Mouse (Mus musculus) urinary bladder, postnatal 25 days (tissue): ENCODE measurements around the gene Ccdc40.

Experiments
- DNase-seq: peaks from one replicate; pipeline ENCODE4 v3.0.0; 2022; ENCODE audit warnings: low spot score

Ccdc40 gene

DNA sequence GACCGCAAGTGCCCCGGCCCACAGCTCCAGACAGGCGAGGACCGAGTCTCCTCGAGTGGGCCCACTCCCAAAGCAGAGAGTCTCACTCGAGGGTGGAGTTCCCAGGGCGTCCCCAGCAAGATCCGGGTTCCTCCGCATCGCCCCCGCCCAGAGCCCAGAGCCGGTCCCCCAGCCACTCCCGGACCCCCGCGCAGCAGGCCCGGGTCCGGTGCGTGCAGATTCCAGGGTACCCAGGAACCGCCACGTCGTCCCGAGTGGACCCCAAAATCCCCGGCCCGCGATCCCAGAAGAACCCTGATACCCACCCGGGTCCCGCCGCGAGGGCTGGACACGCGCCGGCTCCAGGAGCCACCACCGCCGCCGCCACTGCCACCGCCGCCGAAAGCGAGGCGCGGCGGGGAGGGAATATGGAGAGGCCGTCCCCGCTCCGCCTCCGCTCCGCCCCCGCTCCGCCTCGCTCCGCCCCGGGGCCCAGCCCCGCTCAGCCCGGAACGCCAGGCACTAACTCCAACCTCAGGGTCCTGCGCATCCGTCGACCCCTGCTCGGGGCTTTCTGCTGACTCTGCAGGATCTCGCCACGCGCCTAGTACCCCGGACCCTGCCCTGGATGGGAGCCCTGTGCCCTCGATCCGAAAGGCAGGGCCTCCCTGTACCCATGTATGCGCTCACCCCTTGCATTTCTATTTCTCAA lies at the start of gene Ccdc40, which contains the start of gene Tbc1d16:
Gene Ccdc40 (plus strand): TSS at position 482 of the 691 bp plus-strand sequence.
Gene Tbc1d16 (minus strand): TSS at position 409 of the 691 bp plus-strand sequence.
- peak; percentile 76 for DNase-seq

DNA sequence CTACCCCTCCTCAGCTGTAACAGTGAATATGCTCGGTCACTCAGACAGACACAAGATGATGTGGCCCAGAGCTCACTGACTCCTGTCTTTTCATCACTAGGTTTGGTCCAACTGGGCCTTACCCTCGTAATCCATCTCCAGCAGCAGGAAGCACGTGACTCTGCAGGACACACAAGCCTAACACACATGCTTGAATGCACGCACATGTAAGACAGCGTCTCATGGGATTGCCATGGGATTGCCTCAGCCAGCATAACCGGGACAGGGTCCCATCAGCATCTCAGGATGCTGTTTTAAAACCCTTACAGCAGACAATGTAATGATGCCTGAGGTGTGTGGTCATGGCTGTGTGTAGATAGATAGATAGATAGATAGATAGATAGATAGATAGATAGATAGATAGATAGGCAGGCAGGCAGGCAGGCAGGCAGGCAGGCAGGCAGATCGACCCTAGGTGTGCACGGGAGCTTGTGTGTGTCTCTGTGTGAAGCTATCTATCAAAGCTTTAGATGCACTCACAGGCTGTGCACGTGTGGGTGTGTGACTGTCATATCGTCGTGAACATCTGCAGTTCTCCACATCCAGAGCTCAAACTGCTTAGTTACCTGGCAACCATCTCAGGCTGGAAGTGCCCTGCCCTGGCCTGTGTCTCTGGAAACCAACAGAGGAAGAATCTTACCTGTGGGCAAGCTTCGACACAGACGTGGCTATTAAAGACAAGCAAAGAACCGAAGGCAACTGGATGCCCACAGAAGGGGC lies 47.4 kb upstream of the Ccdc40 start:
- DNase-seq = no peak

DNA sequence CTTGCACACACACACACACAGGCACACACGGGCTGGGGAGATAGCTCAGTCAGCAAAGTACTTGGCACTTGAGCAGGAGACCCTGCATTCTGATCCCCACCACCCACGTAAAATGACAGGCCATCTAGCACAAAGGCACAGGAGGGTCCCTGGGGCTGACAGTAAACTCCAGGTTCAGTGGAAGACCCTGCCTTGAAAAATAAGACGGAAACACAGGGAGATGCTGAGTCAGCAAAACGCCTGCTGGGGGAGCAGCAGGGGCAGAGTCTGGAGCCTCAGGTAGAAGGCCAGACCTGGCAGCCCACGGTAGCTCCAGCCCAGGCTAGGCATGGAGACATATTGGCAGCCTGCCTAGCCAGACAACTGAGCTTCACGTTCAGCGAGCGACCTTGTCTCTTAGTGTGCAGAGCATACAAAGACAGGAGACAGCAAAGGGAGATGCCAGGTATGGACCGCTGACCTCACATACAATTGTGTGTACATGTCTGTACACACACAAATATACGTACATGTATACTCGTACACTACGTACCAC lies 46.4 kb upstream of the Ccdc40 start:
- DNase-seq = no peak

DNA sequence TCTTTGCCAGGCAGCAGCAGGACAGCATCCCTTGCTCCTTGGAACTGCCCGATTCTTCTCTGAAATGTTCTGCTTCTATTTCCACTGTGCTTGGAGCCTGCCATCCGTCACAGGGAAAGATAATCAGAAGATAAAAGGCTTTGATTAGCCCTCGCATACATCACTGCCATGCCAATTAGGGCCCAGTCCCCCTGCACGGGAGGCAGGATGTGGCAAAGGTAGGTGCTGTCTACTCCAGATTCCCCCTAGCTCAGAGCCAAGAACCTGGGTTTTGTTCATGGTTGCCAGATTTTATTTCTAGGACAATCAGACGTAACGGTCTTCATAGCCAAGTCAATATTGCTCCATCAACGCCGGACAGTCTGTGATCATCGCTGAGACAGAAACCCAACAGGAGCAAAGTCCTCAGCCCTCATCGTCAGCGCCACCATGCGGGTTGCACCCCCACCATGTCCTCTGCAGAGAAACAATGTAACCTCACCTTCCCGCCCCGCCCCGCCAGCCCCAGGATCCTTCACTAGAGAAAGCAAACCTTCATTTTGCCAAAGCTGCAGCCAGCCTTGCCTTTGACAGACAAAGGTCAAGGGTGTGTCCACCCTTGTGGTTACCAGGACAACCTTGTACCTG lies 44.6 kb upstream of the Ccdc40 start:
- DNase-seq = no peak

DNA sequence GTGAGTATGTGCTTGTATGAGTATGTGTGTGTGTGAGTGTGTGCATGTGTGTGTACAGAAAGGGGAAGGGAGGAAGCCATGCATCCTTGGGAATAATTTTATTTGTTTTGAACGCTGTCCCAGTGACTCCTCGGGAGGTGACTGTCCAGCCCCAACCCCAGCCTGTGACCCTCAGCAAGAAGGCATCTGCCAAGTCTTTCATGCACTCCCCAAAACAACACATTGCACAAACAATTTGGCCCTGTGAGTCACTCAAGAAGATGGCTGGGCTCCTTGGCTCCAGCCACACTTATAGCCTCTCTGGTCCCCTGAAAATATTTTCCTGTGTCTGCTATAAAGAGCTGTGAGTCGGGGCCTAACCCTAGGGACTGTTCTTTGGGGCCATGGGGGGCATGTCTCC lies 42.0 kb upstream of the Ccdc40 start:
- DNase-seq = no peak

DNA sequence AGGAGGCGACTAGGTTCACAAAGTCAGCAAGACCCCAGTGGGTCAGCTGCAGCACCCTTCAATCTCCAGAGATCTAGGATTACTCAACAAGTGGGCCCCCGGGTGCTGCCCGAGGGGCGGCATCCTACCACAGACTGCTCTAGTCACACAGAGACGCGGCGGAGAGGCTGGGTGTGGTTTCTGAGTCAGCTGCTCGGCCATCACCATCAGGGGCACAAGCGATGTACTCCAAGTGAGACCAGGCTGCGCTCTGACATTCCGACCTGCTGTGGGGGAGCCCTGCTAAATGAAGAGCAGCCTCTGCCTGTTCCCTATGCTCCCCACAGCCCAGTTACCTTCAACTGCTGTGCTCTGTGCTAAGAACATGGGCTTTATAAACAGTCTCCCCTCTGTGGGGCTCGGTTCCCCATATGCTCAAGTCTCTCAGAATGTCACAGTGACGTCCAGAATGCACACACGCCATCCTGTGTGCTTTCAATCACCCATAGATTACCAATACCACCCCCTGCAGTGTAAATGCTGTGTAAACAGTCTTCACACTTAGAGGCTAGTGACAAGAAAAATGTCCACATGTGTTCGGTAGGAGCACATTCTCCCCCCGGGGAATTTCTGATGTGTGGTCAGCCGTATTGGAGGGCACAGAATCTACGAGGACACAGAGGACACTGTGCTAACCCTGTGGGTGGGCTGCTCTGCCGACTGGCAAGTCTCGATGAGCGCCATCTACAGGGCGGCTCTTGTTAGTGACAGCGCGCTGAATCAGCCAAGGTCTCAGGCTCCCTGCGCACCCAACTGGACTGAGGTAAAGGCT lies 41.2 kb upstream of the Ccdc40 start:
- peak; percentile 57 for DNase-seq

DNA sequence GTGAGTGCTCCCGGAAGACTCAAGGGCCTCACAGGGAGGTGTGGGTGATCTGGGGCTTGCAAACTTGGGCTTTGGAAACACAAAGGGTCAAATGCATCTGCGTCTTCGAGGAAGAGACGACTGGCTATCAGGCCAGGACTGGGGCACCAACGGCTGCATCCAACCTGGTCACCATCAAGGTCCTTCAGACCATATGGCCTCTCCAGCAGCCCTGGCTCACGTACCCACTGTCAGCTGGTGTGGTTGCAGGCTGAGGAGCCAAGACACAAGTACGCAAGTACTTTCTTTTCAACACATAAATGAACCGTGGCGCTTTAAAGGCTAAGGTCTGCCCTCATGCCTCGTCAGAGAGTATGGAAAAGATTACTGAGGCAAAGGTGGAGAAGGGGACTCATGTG lies 40.6 kb upstream of the Ccdc40 start:
- DNase-seq = no peak

DNA sequence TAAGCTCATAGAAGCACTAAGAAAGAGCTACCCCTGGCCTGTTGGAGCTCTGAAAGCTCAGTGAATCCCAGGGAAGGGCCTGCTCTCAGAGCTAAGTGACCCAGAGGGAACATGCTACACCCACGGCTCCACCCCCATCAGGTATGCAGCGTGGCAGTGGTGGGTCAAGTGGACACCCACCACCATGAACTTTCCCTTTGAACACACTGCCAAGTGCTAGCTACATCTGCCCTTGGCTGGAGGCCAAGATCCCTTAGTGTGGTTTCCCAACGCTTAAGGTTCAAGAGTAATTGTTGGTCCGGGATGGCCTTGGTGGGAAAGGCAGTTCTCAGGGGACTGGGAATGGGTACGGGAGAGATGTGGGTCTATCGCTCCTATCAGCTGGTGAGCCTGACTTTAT lies 40.0 kb upstream of the Ccdc40 start:
- no peak for DNase-seq

DNA sequence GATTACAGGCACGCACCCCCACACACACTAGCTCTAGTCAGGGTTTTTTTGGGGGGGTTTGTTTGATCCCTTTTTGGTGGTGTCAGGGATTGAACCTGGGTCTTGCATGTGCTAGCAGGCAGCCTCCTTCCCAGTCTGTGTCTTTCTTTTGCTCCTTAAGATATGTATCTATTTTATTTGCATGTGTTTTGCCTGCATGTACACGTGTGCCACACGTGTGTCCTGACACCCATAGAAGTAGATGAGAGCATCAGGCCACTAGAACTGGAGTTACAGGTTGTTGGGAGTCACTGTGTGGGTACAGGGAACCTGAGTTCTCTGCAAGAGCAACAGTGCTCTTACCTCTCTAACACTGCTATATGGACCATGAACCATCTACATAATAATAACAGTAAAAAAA lies 39.1 kb upstream of the Ccdc40 start:
- DNase-seq = no peak

DNA sequence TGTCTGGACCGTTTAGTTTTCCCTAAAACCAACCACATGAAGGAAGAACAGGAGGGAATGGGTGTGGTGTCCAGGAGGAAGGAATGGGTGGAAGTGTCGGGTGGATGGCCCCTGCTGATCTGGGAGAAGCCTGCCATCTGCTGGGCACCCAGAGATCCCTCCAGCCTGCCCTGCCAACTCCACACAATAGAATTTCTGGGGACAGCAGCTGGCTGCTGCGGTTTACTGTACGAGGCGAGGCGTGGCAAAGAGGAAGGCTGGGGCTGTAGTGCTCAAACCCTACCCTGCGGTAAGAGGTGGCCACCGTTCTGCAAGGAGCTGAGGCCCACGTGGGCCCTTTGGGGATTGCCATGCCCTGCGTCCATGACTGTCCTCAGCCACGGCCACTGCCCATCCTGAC lies 37.9 kb upstream of the Ccdc40 start:
- DNase-seq = peak; percentile 52

DNA sequence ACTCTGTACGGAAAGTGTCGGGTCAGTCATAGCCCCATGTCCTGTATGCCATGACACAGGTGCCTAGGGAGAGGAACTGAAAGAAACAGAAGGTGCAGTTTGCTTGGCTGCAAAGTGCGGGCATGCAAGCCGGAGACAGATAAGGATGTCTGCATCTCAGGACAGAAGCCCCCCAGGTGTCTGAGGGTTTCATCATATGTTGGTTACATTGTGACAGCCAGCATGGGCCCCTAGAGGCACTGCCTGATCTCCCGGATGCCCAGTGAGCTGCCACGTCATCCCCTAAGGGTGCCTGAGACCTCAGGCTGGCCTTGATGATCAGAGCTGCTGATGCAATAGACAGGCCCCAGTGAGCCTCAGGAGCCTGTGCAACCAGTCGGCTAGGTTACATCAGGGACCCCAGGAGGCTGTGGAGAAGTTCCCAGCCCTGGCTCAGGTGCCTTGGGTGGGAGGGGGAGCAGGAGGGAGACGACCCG lies 36.7 kb upstream of the Ccdc40 start:
- no peak for DNase-seq

DNA sequence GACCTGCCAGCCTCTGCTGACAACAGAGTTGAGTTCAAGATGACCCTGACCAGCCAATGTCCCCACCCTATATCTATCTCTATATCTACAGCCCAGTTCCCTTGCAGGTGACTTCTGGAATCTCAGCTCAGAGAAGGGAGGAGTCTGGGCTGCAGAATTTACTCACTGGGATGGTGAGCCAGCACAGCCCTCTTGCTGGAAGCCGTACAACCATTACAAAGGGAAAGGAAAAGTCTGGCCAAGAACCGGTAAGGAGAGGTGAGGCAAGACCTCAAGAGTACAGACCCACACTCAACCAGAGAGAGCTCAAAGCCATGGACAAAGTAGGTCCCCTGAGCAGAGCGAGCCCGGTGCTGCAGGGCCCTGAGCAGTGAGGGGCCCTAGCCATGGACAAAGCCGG lies 36.2 kb upstream of the Ccdc40 start:
- DNase-seq = no peak

DNA sequence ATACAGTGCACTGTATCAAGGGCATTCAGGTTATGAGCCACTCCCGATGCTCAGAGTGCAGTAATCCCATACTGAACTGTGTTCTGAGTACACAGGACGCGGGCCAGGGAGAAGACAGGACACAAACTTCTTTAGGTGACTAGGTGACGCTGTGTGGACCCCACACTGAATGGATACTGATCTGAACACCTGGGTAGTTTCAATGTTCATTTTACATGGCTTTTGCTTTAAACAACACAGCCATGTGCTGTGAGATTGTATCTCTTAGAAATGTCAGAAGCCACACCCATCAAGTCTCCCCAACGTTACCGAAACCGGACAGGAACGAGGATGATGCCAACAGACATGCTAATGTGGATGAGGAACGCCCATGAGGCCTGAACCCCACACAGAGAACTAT lies 35.8 kb upstream of the Ccdc40 start:
- no peak for DNase-seq

DNA sequence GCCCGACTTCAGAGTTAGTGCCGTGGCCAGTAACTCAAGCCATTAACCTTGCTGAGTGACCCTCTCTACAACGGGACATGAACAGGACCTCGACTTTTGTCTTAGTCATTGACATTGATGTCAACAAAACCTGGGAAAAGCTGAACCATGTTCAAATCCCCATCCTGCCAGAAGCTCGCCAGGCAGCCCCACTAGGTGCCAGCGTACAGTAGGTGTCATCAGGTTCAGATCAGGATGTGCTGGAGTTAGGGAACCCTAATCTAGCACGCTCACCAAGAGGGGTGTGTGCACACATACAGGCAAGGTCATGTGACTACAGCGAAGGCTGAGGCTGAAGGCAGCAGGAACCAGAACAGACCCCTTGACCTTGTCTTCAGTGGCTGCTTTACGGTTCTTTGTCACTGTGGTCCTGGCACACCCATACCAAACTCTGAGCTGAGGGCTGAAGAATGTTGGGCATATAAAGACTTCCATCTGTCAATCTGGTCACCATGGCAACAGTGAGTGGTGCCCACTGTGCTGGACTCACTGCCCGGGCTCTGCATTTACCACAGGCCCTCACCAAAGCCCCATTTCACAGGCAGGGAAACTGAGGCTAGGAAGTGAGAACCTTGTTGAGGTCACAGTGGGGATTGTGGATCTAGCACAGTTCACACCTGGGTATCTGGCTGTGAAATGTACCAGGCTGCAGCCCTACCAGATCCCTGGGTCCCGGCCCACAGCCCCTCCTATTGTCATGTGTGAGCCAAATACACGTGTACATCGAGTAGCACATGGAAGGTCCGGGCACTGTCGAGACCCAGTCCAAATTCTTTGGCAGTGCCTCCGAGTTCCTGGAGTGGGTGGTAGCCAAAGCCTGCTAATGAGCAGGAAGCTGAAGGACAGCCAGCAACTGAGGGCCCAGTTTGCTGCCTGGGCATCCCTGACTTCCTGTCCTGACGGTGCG lies 30.5 kb upstream of the Ccdc40 start:
- no peak for DNase-seq

DNA sequence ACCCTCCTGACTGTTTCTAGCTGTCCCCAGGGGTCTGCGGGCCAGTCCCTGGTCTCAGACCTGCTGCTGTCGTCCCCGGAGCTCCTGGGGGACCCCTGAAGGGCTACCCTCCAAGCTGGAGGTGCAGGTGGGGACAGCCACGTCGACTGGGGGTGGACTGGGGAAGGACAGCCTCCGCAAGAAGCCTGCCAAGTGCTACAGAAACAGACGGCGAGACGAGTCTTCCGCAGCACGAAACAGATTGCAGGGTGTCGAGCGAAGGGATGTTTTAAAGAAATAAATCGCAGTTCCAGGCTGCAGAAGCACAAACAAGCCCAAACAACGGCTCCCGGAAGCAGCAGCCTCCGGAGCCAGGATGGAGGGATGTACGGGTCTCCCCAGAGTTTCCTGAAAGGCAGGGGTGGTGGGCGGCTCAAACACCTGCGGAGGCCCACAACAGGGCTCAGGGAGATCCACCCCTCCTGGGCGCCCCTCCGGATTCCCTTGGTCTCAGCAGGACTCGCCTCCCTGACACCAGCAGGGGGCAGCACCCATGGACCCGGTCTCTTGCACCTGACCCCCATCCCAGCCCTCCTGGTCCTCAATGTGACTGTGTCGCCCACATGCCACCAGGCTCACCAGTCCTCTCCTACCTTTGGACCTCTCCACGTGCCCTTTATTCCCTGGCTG lies 29.7 kb upstream of the Ccdc40 start:
- DNase-seq = no peak

DNA sequence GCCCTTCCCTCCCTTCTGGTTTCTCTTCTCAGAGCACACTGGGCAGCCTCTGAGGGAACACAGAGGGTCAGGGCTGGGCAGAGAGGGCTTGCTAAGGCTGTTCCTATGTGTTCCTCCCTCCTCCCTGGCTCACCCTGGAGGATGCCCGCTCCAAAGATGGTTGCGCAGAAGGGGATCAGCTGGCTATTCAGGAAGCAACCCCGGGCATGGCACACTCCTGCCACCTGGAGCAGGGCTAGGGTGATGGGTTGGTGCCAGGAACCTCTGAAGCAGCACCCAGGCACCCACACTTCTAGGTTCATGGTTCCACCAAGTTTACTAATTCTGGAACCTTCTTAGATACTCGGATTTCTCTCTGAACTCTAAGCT lies 29.2 kb upstream of the Ccdc40 start:
- DNase-seq = no peak

DNA sequence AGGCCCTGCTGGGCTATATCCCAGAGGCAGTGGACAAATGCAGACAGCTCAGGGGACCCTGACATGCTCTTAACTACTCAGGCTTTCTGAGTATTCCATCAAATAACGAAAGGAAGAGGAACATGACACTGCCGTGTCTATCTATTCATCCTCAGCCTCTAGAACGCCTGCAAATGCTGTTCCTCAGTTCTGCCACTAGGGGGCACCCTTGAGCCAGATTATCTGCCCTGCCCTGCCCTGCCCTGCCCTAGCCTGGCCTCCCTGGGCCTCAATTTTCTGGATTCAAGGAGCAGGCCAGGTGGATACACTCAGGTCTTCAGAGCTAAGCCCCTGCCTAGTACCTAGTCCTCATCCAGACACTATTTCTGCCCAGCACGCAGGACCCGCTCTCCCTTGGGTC lies 24.9 kb upstream of the Ccdc40 start:
- peak; percentile 51 for DNase-seq

DNA sequence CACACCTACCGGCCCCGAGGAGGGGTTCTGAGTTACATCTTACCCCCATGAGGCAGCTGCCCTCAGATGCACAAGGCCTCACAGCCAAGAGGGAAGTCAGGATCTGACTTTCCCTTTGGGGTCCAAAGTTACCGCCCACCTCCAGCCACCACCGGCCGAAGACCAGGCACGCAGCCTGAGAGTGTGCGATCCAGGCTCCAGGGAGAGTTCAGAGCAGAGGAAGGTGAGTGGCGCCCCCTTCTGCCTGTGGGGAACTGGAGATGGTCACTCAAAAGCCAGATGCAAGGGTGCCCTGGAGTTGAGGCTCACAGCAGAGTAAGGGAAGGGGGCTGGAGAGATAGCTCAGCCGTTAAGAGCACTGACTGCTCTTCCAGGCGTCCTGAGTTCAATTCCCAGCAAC lies 22.6 kb upstream of the Ccdc40 start:
- DNase-seq = no peak

DNA sequence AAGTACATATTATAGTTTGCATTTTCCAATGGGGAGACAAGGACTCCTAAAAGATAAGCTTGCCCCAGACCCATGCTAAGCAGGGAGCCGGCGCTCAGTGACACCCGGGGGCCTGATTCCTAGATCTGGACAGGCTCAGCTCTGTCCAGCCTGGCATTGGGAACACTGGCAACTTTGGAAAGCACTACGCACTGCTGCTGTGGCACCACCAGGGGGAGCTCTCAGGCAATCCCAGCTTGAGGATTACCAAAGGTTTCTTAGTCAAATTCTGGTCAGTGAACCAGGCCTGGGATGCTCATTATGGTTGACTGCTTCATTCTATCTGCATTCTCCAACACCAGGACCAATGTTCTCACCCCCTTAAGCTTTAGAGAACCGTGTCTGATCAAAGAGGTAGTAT lies 21.8 kb upstream of the Ccdc40 start:
- peak; percentile 75 for DNase-seq

DNA sequence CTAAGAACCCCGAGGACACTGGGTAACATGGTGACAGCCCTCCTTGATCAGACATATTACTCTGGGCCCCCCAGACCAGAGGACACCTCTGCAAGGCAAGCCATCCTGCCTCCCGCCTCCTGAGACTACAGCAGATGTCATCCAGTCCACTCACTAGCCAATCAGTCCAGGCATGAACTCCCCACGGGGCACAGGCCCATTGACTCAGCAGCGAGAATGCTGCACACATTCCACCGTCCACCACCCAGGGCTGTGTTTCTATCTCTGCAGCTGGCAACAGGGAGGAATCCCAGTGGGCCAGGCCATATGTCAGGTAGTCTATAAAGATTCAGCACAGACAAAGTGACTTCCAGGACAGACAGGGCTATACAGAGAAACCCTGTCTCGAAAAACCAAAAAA lies 20.4 kb upstream of the Ccdc40 start:
- DNase-seq = no peak
